Mouse (Mus musculus) limb, embryonic 11.5 days (tissue): ENCODE results near the gene Trnp1. TPM values are rescaled to one million over a fixed set of nuclear protein-coding genes. Genes with fewer than 3 reads are reported as not detected.
A peak's percentile ranks its signal among the peaks of the same experiment; 100 is the strongest.
"Not testable (repeated sequence)": the region's sequence is repeated elsewhere in the genome, so short reads cannot be mapped to it uniquely, and the experiment has no call there.

Experiments used
- ATAC-seq: fragments of 200-750 bp; cut with Nextera tagmentation; 2 replicates; pipeline ENCODE4 v1.8.0; 2017; ENCODE audit warnings: low read depth; ENCODE audit not compliant: insufficient number of reproducible peaks, low FRiP score, low TSS enrichment
- DNase-seq: peaks from one replicate; pipeline ENCODE4 v3.0.0-alpha.2; 2015; ENCODE audit warnings: low spot score
- H3K27ac ChIP-seq: fragments of 300-500 bp; sonication (generic); replicated peaks from 2 replicates; pipeline ENCODE4 v1.5.1; 2014; ENCODE audit warnings: low read depth, mild to moderate bottlenecking, low read length
- H3K27me3 ChIP-seq: fragments of 300-500 bp; sonication (generic); 2 replicates; pipeline ENCODE4 v1.6.1; 2014; ENCODE audit warnings: mild to moderate bottlenecking, low read length, mixed read lengths; ENCODE audit not compliant: control insufficient read depth, insufficient read depth
- H3K36me3 ChIP-seq: fragments of 300-500 bp; sonication (generic); 2 replicates; pipeline ENCODE4 v1.6.1; 2014; ENCODE audit warnings: mild to moderate bottlenecking, low read length, moderate library complexity, mixed read lengths; ENCODE audit not compliant: control insufficient read depth, insufficient read depth
- H3K4me1 ChIP-seq: fragments of 300-500 bp; sonication (generic); 2 replicates; pipeline ENCODE4 v1.6.1; 2014; ENCODE audit warnings: low read length, mixed read lengths; ENCODE audit not compliant: control insufficient read depth, insufficient read depth
- H3K4me2 ChIP-seq: fragments of 300-500 bp; sonication (generic); 2 replicates; pipeline ENCODE4 v1.6.1; 2014; ENCODE audit warnings: low read depth, mild to moderate bottlenecking, moderate library complexity; ENCODE audit not compliant: severe bottlenecking
- H3K4me3 ChIP-seq: fragments of 300-500 bp; sonication (generic); 2 replicates; pipeline ENCODE4 v1.5.1; 2014; ENCODE audit warnings: low read depth, low read length
- H3K9ac ChIP-seq: fragments of 300-500 bp; sonication (generic); 2 replicates; pipeline ENCODE4 v1.6.1; 2014; ENCODE audit warnings: mild to moderate bottlenecking, low read length
- H3K9me3 ChIP-seq: fragments of 300-500 bp; sonication (generic); 2 replicates; pipeline ENCODE4 v1.6.1; 2016; ENCODE audit warnings: low read length; ENCODE audit not compliant: control insufficient read depth
- WGBS: fragments of 180-500 bp; shearing (Covaris S2); extraction: QIAGEN DNeasy Blood & Tissue Kit; methylation state at CpG from one replicate; pipeline ENCODE4 v1.1.7; 2014; 5-methylcytosine and 5-hydroxymethylcytosine counted together
- polyA plus RNA-seq: library from polyadenylated mRNA; unstranded; fragments of >200 nt; fragmentation: Nextera tagmentation; extraction: Ambion mirVana; gene quantifications from 2 replicates; pipeline ENCODE4 v1.2.1, GENCODE M21; 2014

Trnp1 gene
- polyA plus RNA-seq, 1 experiment from 2014 or later: 1.5 TPM

- H3K27me3 ChIP-seq: peaks cover 35% of the 10 kb centered on the region
- H3K4me1 ChIP-seq: no peaks in the 10 kb centered on the region
- H3K4me3 ChIP-seq: peak within 1 kb of the TSS; percentile 25
- H3K36me3 ChIP-seq: no peaks in the 10 kb centered on the region
- ATAC-seq (no peak), DNase-seq (peak; percentile 37)
- H3K27ac ChIP-seq: no peak within 1 kb of the TSS
- peak within 1 kb of the TSS; percentile 52 for H3K4me2 ChIP-seq
- peak within 1 kb of the TSS; percentile 1; the same call in 1 of the 2 replicates for H3K9ac ChIP-seq
- H3K9me3 ChIP-seq: no peaks in the 10 kb centered on the region
- 4% methylated on average over 55 of the region's 69 CpGs for WGBS
Measured at GRCm38 (mm10) chr4:133518601-133519368, 20.4 kb upstream of the Trnp1 start, which contains the start of gene Kdf1. Gene Kdf1 (plus strand): TSS chr4:133518963.

- 18% methylated on average over 8 of the region's 8 CpGs for WGBS
- no peak for ATAC-seq
- DNase-seq: peak; percentile 85
Measured at GRCm38 (mm10) chr4:133512972-133513371, 14.6 kb upstream of the Trnp1 start.

GRCm38 (mm10) chr4:133512511-133512910 lies 14.2 kb upstream of the Trnp1 start:
- H3K9me3 ChIP-seq, H3K4me1 ChIP-seq, DNase-seq, H3K27me3 ChIP-seq, H3K4me2 ChIP-seq, H3K9ac ChIP-seq, ATAC-seq, H3K4me3 ChIP-seq, H3K36me3 ChIP-seq, H3K27ac ChIP-seq: not testable (repeated sequence)
- WGBS: 53% methylated on average over 4 of the region's 5 CpGs

More at GRCm38 (mm10) chr4:133512972-133513371, 14.6 kb upstream of the Trnp1 start:
- Histone ChIP-seq H3K4me1 (no peaks in the 10 kb centered on the region), H3K36me3 (no peaks in the 10 kb centered on the region), H3K9me3 (no peaks in the 10 kb centered on the region), H3K27ac (no peak overlapping the region), H3K4me2 (no peak overlapping the region), H3K27me3 (peaks cover 5% of the 10 kb centered on the region), H3K4me3 (no peak overlapping the region), H3K9ac (no peak overlapping the region)

GRCm38 (mm10) chr4:133511050-133511449 lies 12.7 kb upstream of the Trnp1 start:
- H3K9me3 ChIP-seq: no peaks in the 10 kb centered on the region
- H3K4me2 ChIP-seq: no peak overlapping the region
- ATAC-seq (no peak), DNase-seq (no peak)
- WGBS: 75% methylated on average over 5 of the region's 5 CpGs
- no peaks in the 10 kb centered on the region for H3K36me3 ChIP-seq
- H3K9ac ChIP-seq: no peak overlapping the region
- no peaks in the 10 kb centered on the region for H3K4me1 ChIP-seq
- no peak overlapping the region for H3K4me3 ChIP-seq
- H3K27me3 ChIP-seq: no peaks in the 10 kb centered on the region
- no peak overlapping the region for H3K27ac ChIP-seq

GRCm38 (mm10) chr4:133508990-133509389 lies 10.6 kb upstream of the Trnp1 start:
- H3K4me3 ChIP-seq: no peak overlapping the region
- H3K36me3 ChIP-seq: no peaks in the 10 kb centered on the region
- H3K27ac ChIP-seq: no peak overlapping the region
- no peaks in the 10 kb centered on the region for H3K9me3 ChIP-seq
- ATAC-seq: no peak
- no peak for DNase-seq
- WGBS: 81% methylated on average over 7 of the region's 7 CpGs
- no peaks in the 10 kb centered on the region for H3K27me3 ChIP-seq
- no peak overlapping the region for H3K4me2 ChIP-seq
- H3K4me1 ChIP-seq: no peaks in the 10 kb centered on the region
- no peak overlapping the region for H3K9ac ChIP-seq

GRCm38 (mm10) chr4:133506573-133506972 lies 8.2 kb upstream of the Trnp1 start:
- Histone ChIP-seq H3K4me1 (no peaks in the 10 kb centered on the region), H3K36me3 (no peaks in the 10 kb centered on the region), H3K27me3 (peaks cover 4% of the 10 kb centered on the region; the same call in 1 of the 2 replicates), H3K4me3 (no peak overlapping the region), H3K9ac (no peak overlapping the region), H3K4me2 (no peak overlapping the region), H3K27ac (no peak overlapping the region), H3K9me3 (no peaks in the 10 kb centered on the region)
- no peak for ATAC-seq
- 76% methylated on average over 5 of the region's 5 CpGs for WGBS
- DNase-seq: no peak

DNA sequence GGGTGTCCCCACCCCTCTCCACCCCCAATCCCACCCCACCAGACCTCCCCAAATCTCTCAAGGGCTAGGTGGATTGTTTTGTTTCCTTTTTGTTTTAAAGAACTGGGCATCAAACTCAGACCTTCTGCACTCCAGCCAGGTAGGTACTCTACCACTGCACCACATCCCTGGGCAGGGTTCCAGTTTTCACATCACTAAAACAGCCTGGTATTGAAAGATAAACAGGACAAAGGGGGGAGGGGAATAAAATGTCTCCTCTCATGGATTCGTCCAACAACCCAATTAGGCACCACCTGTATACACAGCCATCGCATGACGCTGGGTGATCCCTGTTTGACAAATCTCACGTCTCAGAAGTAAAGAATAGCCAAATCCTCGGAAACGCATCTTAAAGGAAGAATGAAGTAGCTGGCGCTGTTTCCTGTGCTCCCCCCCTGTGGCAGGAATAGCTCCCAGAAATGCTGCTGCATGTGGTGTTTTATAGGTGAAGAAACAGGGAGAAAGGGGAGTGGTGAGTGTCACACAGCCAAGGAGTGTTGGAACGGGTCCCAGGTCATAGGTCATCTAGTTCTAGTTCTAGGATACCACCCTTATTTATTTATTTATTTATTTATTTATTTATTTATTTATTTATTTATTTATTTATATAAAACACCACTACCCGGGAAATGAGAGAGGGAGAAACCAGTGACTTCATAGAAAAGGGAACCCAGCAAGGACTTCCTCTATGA lies 6.6 kb upstream of the Trnp1 start:
- no peak for DNase-seq
- Histone ChIP-seq H3K27ac (no peak overlapping the region), H3K4me1 (no peaks in the 10 kb centered on the region), H3K27me3 (peaks cover 10% of the 10 kb centered on the region), H3K4me3 (no peak overlapping the region), H3K9ac (no peak overlapping the region), H3K4me2 (no peak overlapping the region), H3K9me3 (no peaks in the 10 kb centered on the region), H3K36me3 (no peaks in the 10 kb centered on the region)
- WGBS: 67% methylated on average over 9 of the region's 9 CpGs
- ATAC-seq: no peak

DNA sequence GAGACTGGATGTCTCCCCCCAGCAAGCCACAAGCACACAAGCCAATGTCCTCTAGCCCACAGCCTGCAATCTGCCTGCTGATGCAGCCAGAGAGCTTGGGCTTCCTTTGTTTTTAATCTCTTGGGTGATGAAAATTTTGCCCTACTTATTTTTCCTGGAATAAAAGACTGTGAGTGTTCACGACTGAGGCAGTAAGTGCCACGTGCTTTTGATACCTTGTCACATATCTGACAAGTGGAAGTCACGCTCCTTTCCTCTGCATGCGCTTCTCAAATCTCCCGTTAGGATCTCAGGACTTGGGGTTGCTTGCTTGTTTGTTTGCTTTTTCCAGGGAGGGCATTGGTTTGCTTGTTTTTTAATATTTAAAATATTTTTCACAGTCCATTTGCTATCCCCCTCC lies 6.0 kb upstream of the Trnp1 start:
- Histone ChIP-seq H3K4me3 (no peak overlapping the region), H3K36me3 (no peaks in the 10 kb centered on the region), H3K9ac (no peak overlapping the region), H3K9me3 (no peaks in the 10 kb centered on the region), H3K4me1 (no peaks in the 10 kb centered on the region), H3K27ac (no peak overlapping the region), H3K27me3 (peaks cover 16% of the 10 kb centered on the region), H3K4me2 (no peak overlapping the region)
- DNase-seq (no peak), ATAC-seq (no peak)
- whole genome bisulfite sequencing: 62% methylated on average over 5 of the region's 5 CpGs
